Mouse (Mus musculus): Measurements from ENCODE around the gene Ptk6.

Gene Ptk6

DNA sequence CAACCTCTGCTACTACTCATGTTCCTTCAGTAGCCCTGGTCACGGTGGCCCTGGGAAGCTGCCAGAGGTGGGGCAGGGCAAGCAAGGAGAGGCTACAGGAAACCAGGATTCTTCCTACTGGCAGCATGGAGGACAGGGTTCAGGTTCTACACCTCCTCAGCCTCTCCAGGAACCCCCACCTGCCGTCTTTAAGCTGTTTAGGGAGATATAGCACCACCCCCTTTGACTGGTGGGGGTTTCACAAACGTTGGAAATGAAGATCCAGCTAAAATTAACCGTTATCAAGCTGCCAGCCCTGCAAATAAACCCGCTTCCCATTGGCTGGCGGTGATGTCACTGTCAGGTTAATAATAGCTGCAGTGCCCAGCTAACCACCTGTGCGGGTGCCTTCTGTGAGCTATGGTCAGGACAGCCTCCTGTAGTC, 43.5 kb downstream of the Ptk6 start:
- DNase-seq = no peak

DNA sequence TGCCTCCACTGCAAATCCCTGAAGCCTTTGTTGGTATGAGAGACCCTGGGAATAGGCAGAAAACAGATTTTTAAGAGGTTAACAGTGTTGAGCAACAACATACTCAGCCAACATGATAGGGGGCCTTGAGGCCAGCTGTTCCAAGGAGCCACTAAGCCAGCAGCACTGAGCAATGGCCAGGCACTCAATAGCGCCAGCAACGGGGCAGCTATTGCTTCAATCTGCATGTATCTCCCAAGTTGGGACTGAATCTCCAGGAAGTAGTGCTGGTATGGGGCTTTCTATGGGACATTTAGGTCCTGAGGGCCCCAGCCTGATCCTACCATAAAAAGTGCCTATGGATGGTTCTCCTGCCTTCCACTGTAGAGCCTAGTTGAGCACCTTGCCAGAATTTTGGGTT, 44.1 kb downstream of the Ptk6 start:
- DNase-seq = no peak

DNA sequence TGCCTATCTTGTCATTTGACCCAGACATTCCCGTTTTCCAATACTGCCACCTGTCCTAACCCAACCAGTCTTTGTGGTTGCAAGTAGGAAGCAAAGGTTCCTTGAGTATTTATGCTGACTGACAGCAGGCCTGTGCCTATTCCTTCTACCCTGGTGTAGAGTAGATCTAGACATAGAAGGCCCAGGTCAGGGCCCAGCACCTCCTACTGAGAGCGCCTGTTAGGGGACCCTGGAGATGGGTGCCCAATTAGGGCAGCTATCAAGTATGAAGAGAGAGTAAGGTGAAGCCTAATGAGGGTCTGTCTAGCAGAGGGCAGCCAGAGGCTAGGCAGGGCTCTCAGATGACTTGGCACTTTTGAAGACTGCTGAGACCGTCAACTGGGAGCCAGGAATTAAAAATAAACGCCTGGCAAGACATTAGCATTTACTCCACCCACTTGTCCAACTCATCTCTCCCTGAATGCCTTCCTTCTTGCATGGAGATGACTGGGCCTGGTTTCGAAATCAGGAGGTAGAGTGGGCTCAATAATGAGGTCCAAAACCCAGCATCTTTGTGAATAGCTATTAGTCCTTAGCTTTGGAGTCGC, 44.8 kb downstream of the Ptk6 start:
- no peak for DNase-seq

GRCm38 (mm10) chr2:181157180-181157579, 45.4 kb downstream of the Ptk6 start:
- DNase-seq = no peak

DNA sequence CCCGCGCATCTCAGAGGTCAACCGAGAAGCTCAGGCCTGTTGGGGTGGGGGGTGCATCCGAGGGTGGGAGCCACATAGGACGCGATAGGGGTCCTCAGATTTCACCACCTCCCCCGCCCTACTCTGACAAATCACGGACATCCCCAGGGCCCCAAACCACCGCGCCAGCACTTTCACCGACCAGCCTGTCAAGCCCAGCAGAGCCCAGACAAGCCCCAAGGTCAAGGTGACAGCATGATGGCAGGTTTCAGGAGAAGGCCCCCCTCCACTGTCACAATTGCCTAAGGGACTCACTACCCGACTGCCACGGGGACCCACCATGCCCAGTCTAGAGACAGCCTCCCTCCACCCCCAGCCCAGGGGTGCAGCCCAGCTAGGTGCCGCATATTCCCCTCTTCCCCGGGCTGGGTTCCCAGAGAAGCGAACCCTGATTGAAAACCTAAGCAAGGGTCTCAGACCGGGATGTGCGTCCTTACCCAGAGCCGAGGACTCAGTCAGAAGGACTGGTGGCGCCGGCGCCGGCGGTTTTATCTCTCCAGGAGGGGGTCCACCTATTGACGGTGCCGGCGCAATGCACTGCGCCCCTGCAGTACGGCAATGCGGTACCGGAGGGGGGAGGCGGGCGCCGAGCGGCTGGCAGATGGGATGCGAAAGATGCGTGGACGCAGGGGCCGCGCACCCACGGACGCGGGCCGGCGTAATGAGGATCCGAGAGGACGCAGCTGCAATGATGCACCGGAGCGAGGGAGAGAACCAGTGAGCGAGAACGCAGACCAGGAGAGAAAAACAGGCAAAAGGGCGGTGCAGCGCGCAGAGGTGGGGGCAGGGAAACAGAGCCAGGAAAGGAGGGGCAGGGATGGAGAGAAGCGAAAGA, 46.1 kb downstream of the Ptk6 start, which contains the start of gene Eef1a2:
TSS of gene Eef1a2 (minus strand) at position 767 of the 874 bp plus-strand sequence.
- DNase-seq = no peak

DNA sequence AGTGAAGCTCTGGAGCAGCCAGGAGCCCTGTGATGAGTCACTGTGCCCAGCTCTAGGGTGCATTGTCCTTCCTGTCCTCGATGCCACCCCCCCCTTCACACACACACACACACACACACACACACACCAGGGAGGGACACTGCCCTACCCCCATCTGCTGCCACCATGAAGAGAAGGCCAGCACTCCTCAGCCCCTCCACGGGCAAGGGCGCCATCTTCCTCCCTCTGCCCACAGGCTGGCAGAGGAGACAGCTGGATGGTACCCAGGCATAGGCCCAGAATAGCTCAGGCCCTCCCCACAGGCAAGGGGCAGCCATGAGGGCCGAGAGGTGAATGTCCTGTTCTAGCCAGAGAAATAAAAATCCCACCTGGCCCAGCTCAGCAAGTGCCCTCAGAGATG, 46.8 kb downstream of the Ptk6 start:
- DNase-seq = no peak

GRCm38 (mm10) chr2:181154831-181155415, 47.7 kb downstream of the Ptk6 start:
- no peak for DNase-seq

GRCm38 (mm10) chr2:181154361-181154760, 48.2 kb downstream of the Ptk6 start:
- no peak for DNase-seq

DNA sequence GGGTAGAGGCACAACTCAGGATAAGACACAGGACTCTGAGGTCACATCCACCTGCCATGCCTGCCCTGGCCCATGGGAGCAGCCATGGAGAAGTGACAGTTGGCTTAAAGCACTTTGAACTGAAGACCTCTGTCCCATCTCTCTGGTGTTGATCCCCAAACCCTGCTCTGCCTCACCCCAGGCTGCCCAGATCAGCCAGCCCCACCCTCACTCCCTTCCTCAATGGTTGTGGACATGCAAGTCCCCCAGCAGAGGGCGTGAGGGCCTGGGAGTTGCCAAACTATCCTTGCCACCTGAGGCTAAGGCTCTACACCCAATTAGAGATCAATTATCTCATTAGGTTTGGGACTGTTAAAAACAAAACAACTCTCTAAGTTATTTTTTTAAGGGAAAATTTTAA, 48.8 kb downstream of the Ptk6 start:
- DNase-seq = no peak

DNA sequence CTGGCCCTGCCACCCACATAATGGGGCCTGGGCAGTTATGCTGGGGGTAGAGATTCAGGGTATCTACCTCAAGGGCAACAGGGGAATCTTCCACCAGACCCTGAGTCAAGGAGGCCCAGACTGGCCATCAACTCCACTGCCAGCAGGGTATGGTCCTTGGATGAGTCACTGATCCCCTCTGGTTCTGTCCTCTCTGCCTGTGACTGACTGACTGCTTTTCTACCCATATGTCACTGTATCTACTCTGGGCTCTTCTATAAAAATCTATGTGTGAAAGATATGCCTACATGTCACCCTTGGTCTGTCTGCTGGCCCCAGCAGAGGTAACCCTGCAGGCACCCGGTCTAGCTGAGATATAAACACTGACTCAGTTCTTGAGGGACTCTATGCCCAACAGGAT, 49.5 kb downstream of the Ptk6 start:
- DNase-seq = no peak

DNA sequence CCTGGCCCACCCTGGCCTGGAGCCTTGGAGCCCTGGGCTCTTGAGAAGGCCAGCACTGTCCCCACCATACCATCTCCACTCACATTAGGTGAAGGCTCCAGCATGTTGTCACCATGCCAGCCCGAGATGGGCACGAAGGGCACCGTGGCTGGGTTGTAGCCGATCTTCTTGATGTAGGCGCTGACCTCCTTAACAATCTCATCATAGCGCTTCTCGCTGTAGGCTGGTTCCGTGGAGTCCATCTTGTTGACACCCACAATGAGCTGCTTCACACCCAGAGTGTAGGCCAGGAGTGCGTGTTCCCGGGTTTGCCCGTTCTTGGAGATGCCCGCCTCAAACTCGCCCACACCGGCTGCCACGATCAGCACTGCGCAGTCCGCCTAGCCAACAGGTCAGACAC, 49.9 kb downstream of the Ptk6 start:
- DNase-seq = no peak

GRCm38 (mm10) chr2:181150281-181150680, 52.3 kb downstream of the Ptk6 start:
- DNase-seq = no peak

DNA sequence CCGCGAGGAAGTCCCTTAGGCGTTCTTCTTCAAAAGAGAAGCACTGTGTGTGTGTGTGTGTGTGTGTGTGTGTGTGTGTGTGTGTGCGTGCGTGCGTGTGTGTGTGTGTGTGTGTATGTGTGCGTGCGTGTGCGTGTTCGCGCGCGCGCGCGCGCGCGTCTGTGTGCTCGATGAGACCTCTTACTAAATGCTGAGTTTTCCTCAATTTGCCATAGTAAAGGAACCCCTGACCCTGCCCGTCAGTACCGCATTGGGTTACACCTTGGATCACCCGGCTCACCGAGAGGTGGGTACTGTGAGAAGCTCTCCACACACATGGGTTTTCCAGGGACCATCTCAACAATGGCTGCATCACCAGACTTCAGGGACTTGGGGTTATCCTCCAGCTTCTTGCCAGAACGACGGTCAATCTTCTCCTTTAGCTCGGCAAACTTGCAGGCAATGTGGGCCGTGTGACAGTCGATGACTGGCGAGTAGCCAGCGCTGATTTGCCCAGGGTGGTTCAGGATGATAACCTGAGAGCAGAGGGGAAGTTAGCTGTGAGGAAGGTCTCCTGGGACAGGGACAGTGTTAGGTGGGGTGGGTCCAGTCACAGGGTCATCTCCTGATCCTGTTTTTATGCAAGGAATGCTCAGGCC, 54.2 kb downstream of the Ptk6 start:
- DNase-seq = no peak

GRCm38 (mm10) chr2:181147546-181148317, 54.9 kb downstream of the Ptk6 start:
- DNase-seq = peak; percentile 19 to 20

- no peak for DNase-seq
These were observed 55.5 kb downstream of the Ptk6 start for GRCm38 (mm10) chr2:181146976-181147545.

- no peak for DNase-seq
These were observed 57.9 kb downstream of the Ptk6 start for GRCm38 (mm10) chr2:181144675-181145074.
